Mouse (Mus musculus) heart, embryonic 16.5 days (tissue): ENCODE data around the gene Grm6. TPM values are rescaled to one million over a fixed set of nuclear protein-coding genes. Genes with fewer than 3 reads are reported as not detected.

Source experiments
- ATAC-seq: fragments of 200-750 bp; cut with Nextera tagmentation; replicated peaks from 2 replicates; pipeline ENCODE4 v1.8.0; 2017; ENCODE audit warnings: moderate number of reproducible peaks; ENCODE audit not compliant: insufficient read depth, low FRiP score; ENCODE audit errors: extremely low read depth
- H3K27ac ChIP-seq: fragments of 300-500 bp; sonication (generic); 2 replicates; pipeline ENCODE4 v1.5.1; 2014; ENCODE audit warnings: mild to moderate bottlenecking, low read length, control low read depth, moderate library complexity
- H3K27me3 ChIP-seq: fragments of 300-500 bp; sonication (generic); 2 replicates; pipeline ENCODE4 v1.6.1; 2014; ENCODE audit warnings: low read length, mixed read lengths; ENCODE audit not compliant: control insufficient read depth, insufficient read depth
- H3K36me3 ChIP-seq: fragments of 300-500 bp; sonication (generic); 2 replicates; pipeline ENCODE4 v1.6.1; 2014; ENCODE audit not compliant: control insufficient read depth, insufficient read depth
- H3K4me1 ChIP-seq: fragments of 300-500 bp; sonication (generic); 2 replicates; pipeline ENCODE4 v1.6.1; 2014; ENCODE audit warnings: low read length, mixed read lengths; ENCODE audit not compliant: control insufficient read depth, insufficient read depth
- H3K4me2 ChIP-seq: fragments of 300-500 bp; sonication (generic); 2 replicates; pipeline ENCODE4 v1.6.1; 2014; ENCODE audit warnings: low read depth, mild to moderate bottlenecking, control low read depth, low read length
- H3K4me3 ChIP-seq: fragments of 300-500 bp; sonication (generic); 2 replicates; pipeline ENCODE4 v1.5.1; 2014; ENCODE audit warnings: mild to moderate bottlenecking, control low read depth, low read length
- H3K9ac ChIP-seq: fragments of 300-500 bp; sonication (generic); 2 replicates; pipeline ENCODE4 v1.6.1; 2014; ENCODE audit warnings: low read length, control low read depth
- H3K9me3 ChIP-seq: fragments of 300-500 bp; sonication (generic); replicated peaks from 2 replicates; pipeline ENCODE4 v1.6.1; 2016; ENCODE audit warnings: low read length; ENCODE audit not compliant: control insufficient read depth
- WGBS: fragments of 180-500 bp; shearing (Covaris S2); extraction: QIAGEN DNeasy Blood & Tissue Kit; methylation state at CpG from one replicate; pipeline ENCODE4 v1.1.7; 2014; 5-methylcytosine and 5-hydroxymethylcytosine counted together
- polyA plus RNA-seq: library from polyadenylated mRNA; unstranded; fragments of >200 nt; fragmentation: Nextera tagmentation; extraction: Ambion mirVana; gene quantifications from 2 replicates; pipeline ENCODE4 v1.2.1, GENCODE M21; 2015

The Grm6 gene
- polyA plus RNA-seq, 1 experiment from 2014 or later = not detected

DNA sequence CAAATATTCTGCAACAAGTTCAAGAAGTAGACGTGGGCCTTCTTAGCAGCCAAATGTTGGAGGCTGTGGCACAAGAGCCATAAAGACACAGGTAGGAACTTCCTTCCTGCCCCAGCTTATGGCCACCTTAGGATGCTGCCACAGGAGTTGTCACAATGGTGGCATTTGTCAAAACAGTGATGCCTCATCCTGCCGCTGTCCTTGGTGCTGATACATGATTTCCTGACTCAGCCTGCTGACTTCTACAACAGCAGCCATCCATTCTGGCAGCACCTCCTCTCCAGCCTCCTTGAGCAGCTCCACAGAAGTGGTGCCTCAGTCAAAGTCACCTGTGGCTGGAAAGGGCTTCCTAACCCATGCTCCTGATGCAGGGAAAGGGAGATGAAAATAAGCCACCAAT, 42.0 kb downstream of the Grm6 start:
- ATAC-seq = no peak
- no peak overlapping the region for H3K4me2 ChIP-seq
- WGBS = 42% methylated on average over 2 of the region's 2 CpGs
- no peak overlapping the region for H3K27ac ChIP-seq
- no peaks in the 10 kb centered on the region; the same call in 1 of the 2 replicates for H3K27me3 ChIP-seq
- no peaks in the 10 kb centered on the region for H3K36me3 ChIP-seq
- H3K4me1 ChIP-seq = no peaks in the 10 kb centered on the region; the same call in 1 of the 2 replicates
- no peak overlapping the region for H3K9ac ChIP-seq
- peaks cover 10% of the 10 kb centered on the region for H3K9me3 ChIP-seq
- H3K4me3 ChIP-seq = no peak overlapping the region

DNA sequence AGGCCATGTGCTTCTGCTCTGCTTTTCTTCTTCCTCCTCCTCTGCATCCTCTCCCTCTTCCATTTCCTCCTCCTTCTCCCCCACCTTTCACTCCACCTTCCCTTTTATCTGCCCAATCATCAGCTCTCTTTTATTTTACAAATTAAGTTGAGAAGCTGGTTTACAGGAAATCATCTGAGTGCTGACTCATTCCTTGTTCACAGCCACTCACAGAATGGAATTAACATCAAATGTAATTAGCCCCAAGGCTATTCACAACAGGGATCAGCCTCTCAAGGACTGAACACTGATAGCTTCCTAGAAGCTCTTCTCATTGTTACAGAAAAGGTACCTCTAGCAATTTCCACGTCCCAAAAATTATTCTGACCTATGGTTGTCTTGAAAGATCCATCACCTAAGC, 46.9 kb downstream of the Grm6 start:
- peaks cover 45% of the 10 kb centered on the region for H3K9me3 ChIP-seq
- WGBS = 60% methylated on average over 1 of the region's 1 CpGs
- H3K9ac ChIP-seq = no peak overlapping the region
- ATAC-seq = no peak
- no peak overlapping the region for H3K4me3 ChIP-seq
- no peaks in the 10 kb centered on the region for H3K27me3 ChIP-seq
- peaks cover 30% of the 10 kb centered on the region for H3K36me3 ChIP-seq
- no peaks in the 10 kb centered on the region for H3K4me1 ChIP-seq
- H3K27ac ChIP-seq = no peak overlapping the region
- H3K4me2 ChIP-seq = no peak overlapping the region

- H3K4me2 ChIP-seq = no peak overlapping the region
- ATAC-seq = no peak
- H3K4me1 ChIP-seq = no peaks in the 10 kb centered on the region
- H3K4me3 ChIP-seq = no peak overlapping the region
- no peak overlapping the region for H3K9ac ChIP-seq
- peaks cover 79% of the 10 kb centered on the region for H3K36me3 ChIP-seq
- H3K27ac ChIP-seq = no peak overlapping the region
- H3K27me3 ChIP-seq = no peaks in the 10 kb centered on the region
- H3K9me3 ChIP-seq = peaks cover 30% of the 10 kb centered on the region
- 81% methylated on average over 5 of the region's 5 CpGs for WGBS
These were observed 57.7 kb downstream of the Grm6 start for GRCm38 (mm10) chr11:50908136-50908535.

DNA sequence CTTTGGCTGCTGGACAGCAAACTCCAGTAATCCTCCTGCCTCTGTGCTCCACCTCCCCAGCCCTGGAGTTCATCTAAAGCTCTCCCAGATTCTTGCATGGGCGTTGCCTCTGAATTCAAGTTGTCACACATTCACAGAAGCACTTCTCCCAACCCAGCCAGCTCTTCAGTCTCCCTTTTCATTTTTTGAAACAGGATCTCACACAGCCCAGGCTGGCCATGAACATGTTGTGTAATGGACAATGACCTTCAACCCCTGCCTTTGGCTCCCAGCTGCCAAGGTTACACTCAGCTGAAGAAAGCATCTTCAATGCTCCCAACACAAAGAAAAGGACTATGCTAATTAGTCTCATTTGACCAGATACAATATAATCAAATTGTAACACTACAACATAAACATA, 62.8 kb downstream of the Grm6 start:
- Histone ChIP-seq H3K9me3 (peaks cover 6% of the 10 kb centered on the region), H3K27me3 (no peaks in the 10 kb centered on the region), H3K4me1 (0 out of 2 replicates have a peak, but pooled peaks cover 3% of the 10 kb centered on the region), H3K4me2 (no peak overlapping the region), H3K36me3 (peaks cover 32% of the 10 kb centered on the region), H3K9ac (no peak overlapping the region), H3K27ac (no peak overlapping the region), H3K4me3 (no peak overlapping the region)
- no peak for ATAC-seq
- 86% methylated on average over 1 of the region's 1 CpGs for WGBS

GRCm38 (mm10) chr11:50914461-50914860, 64.0 kb downstream of the Grm6 start:
- H3K27me3 ChIP-seq = no peaks in the 10 kb centered on the region
- peaks cover 6% of the 10 kb centered on the region for H3K9me3 ChIP-seq
- WGBS = 76% methylated on average over 3 of the region's 3 CpGs
- ATAC-seq = no peak
- peaks cover 25% of the 10 kb centered on the region for H3K36me3 ChIP-seq
- no peak overlapping the region for H3K27ac ChIP-seq
- H3K9ac ChIP-seq = no peak overlapping the region
- H3K4me1 ChIP-seq = 0 out of 2 replicates have a peak, but pooled peaks cover 3% of the 10 kb centered on the region
- H3K4me3 ChIP-seq = no peak overlapping the region
- H3K4me2 ChIP-seq = no peak overlapping the region

Other genes starting within 250 kb of the Grm6 start
- 8.2 and 9.8 TPM in 2 replicates for gene Adamts2, start 248.6 kb upstream of the Grm6 start, polyA plus RNA-seq
- 9.6 and 11.4 TPM in 2 replicates for gene Zfp354c, start 23.0 kb upstream of the Grm6 start, polyA plus RNA-seq
- gene Zfp879, start 9.1 kb upstream of the Grm6 start, polyA plus RNA-seq = 0.35 and 0.72 TPM in 2 replicates
- gene Zfp454, start 37.0 kb downstream of the Grm6 start, polyA plus RNA-seq = 2.4 and 2.5 TPM in 2 replicates
- 5.9 and 6.9 TPM in 2 replicates for gene Zfp2, start 65.5 kb downstream of the Grm6 start, polyA plus RNA-seq
- 0.81 and 1.1 TPM in 2 replicates for gene Zfp354b, start 80.9 kb downstream of the Grm6 start, polyA plus RNA-seq
- not detected in 2 replicates for gene 4933414I15Rik, start 93.1 kb downstream of the Grm6 start, polyA plus RNA-seq
- gene Prop1, start 103.1 kb downstream of the Grm6 start, polyA plus RNA-seq = not detected in 2 replicates
- gene Olfr1378, start 115.8 kb downstream of the Grm6 start, polyA plus RNA-seq = not detected in 2 replicates
- not detected in 2 replicates for gene Olfr1377, start 131.3 kb downstream of the Grm6 start, polyA plus RNA-seq
- gene Olfr51, start 152.9 kb downstream of the Grm6 start, polyA plus RNA-seq = not detected in 2 replicates
- gene Olfr54, start 163.6 kb downstream of the Grm6 start, polyA plus RNA-seq = not detected in 2 replicates
- not detected in 2 replicates for gene Olfr1375, start 197.4 kb downstream of the Grm6 start, polyA plus RNA-seq
- gene Zfp354a, start 208.6 kb downstream of the Grm6 start, polyA plus RNA-seq = 5.4 and 5.7 TPM in 2 replicates